Mouse (Mus musculus): ENCODE data around the gene Celsr1. TPM values are rescaled to one million over a fixed set of nuclear protein-coding genes. Genes with fewer than 3 reads are reported as not detected.

Gene Celsr1
- polyA plus RNA-seq (2014; fragmentation: Nextera tagmentation; extraction: Ambion mirVana): 2.1 and 2.2 TPM in 2 replicates

GRCm38 (mm10) chr15:86033191-86033841 is at the start of gene Celsr1:
Gene Celsr1 (minus strand): TSS chr15:86033777.
- Histone ChIP-seq H3K27ac (ENCODE audit: low read depth, low read length) (0 out of 2 replicates have a peak within 1 kb of the TSS, but pooled peaks have one; percentile 46), H3K4me1 (ENCODE audit: control insufficient read depth, insufficient read depth, low read length) (peaks cover 4% of the 10 kb centered on the region)
- ATAC-seq (replicated peaks; ENCODE audit: insufficient number of reproducible peaks, low FRiP score, low TSS enrichment): peak; percentile 13; the same call in 1 of the 2 replicates

GRCm38 (mm10) chr15:86083261-86083741 is 49.7 kb upstream of the Celsr1 start:
- Histone ChIP-seq H3K9ac (ENCODE audit: low read depth, low read length) (no peak overlapping the region), H3K27me3 (ENCODE audit: control insufficient read depth, insufficient read depth, low read length) (no peaks in the 10 kb centered on the region), H3K9me3 (replicated peaks; ENCODE audit: control insufficient read depth, low read length) (no peaks in the 10 kb centered on the region), H3K4me2 (peak overlapping the region; percentile 43), H3K4me1 (ENCODE audit: control insufficient read depth, insufficient read depth, low read length) (peaks cover 82% of the 10 kb centered on the region), H3K27ac (ENCODE audit: low read depth, low read length) (peak overlapping the region; percentile 82), H3K36me3 (ENCODE audit: control insufficient read depth, insufficient read depth, low read length) (no peaks in the 10 kb centered on the region), H3K4me3 (ENCODE audit: low read depth, low read length) (no peak overlapping the region)
- no peak for ATAC-seq (replicated peaks; ENCODE audit: insufficient number of reproducible peaks, low FRiP score, low TSS enrichment)
- 10% methylated on average over 6 of the region's 6 CpGs for WGBS (ENCODE audit: insufficient replicate concordance)

More at GRCm38 (mm10) chr15:86033191-86033841, at the start of gene Celsr1:
- H3K9me3 ChIP-seq (replicated peaks; ENCODE audit: control insufficient read depth, low read length): no peaks in the 10 kb centered on the region
- peaks cover 27% of the 10 kb centered on the region for H3K27me3 ChIP-seq (ENCODE audit: control insufficient read depth, insufficient read depth, low read length)
- peak within 1 kb of the TSS; percentile 62 for H3K4me3 ChIP-seq (ENCODE audit: low read depth, low read length)
- peak within 1 kb of the TSS; percentile 90 for H3K4me2 ChIP-seq
- H3K9ac ChIP-seq (ENCODE audit: low read depth, low read length): peak within 1 kb of the TSS; percentile 67
- WGBS (ENCODE audit: insufficient replicate concordance): under 1% methylated on average over 80 of the region's 80 CpGs
- no peaks in the 10 kb centered on the region; the same call in 1 of the 2 replicates for H3K36me3 ChIP-seq (ENCODE audit: control insufficient read depth, insufficient read depth, low read length)

GRCm38 (mm10) chr15:86082551-86082961 is 49.0 kb upstream of the Celsr1 start:
- no peak overlapping the region for H3K4me2 ChIP-seq
- peak overlapping the region; percentile 82 for H3K27ac ChIP-seq (ENCODE audit: low read depth, low read length)
- 80% methylated on average over 11 of the region's 11 CpGs for WGBS (ENCODE audit: insufficient replicate concordance)
- H3K4me3 ChIP-seq (ENCODE audit: low read depth, low read length): no peak overlapping the region
- peaks cover 83% of the 10 kb centered on the region for H3K4me1 ChIP-seq (ENCODE audit: control insufficient read depth, insufficient read depth, low read length)
- H3K9ac ChIP-seq (ENCODE audit: low read depth, low read length): no peak overlapping the region
- no peaks in the 10 kb centered on the region for H3K36me3 ChIP-seq (ENCODE audit: control insufficient read depth, insufficient read depth, low read length)
- no peak for ATAC-seq (replicated peaks; ENCODE audit: insufficient number of reproducible peaks, low FRiP score, low TSS enrichment)
- H3K9me3 ChIP-seq (replicated peaks; ENCODE audit: control insufficient read depth, low read length): no peaks in the 10 kb centered on the region
- H3K27me3 ChIP-seq (ENCODE audit: control insufficient read depth, insufficient read depth, low read length): no peaks in the 10 kb centered on the region

GRCm38 (mm10) chr15:86081654-86082053 is 48.1 kb upstream of the Celsr1 start:
- ATAC-seq (replicated peaks; ENCODE audit: insufficient number of reproducible peaks, low FRiP score, low TSS enrichment): no peak
- Histone ChIP-seq H3K4me3 (ENCODE audit: low read depth, low read length) (no peak overlapping the region), H3K9ac (ENCODE audit: low read depth, low read length) (no peak overlapping the region), H3K36me3 (ENCODE audit: control insufficient read depth, insufficient read depth, low read length) (no peaks in the 10 kb centered on the region), H3K4me2 (no peak overlapping the region), H3K27ac (ENCODE audit: low read depth, low read length) (no peak overlapping the region), H3K9me3 (replicated peaks; ENCODE audit: control insufficient read depth, low read length) (no peaks in the 10 kb centered on the region), H3K4me1 (ENCODE audit: control insufficient read depth, insufficient read depth, low read length) (peaks cover 83% of the 10 kb centered on the region), H3K27me3 (ENCODE audit: control insufficient read depth, insufficient read depth, low read length) (no peaks in the 10 kb centered on the region)
- WGBS (ENCODE audit: insufficient replicate concordance): 61% methylated on average over 12 of the region's 12 CpGs

GRCm38 (mm10) chr15:86080408-86080807 is 46.8 kb upstream of the Celsr1 start:
- H3K27me3 ChIP-seq (ENCODE audit: control insufficient read depth, insufficient read depth, low read length): no peaks in the 10 kb centered on the region
- H3K4me1 ChIP-seq (ENCODE audit: control insufficient read depth, insufficient read depth, low read length): peaks cover 80% of the 10 kb centered on the region
- H3K9ac ChIP-seq (ENCODE audit: low read depth, low read length): no peak overlapping the region
- no peaks in the 10 kb centered on the region for H3K36me3 ChIP-seq (ENCODE audit: control insufficient read depth, insufficient read depth, low read length)
- no peak overlapping the region for H3K27ac ChIP-seq (ENCODE audit: low read depth, low read length)
- H3K4me2 ChIP-seq: no peak overlapping the region
- no peak for ATAC-seq (replicated peaks; ENCODE audit: insufficient number of reproducible peaks, low FRiP score, low TSS enrichment)
- no peak overlapping the region for H3K4me3 ChIP-seq (ENCODE audit: low read depth, low read length)
- no peaks in the 10 kb centered on the region for H3K9me3 ChIP-seq (replicated peaks; ENCODE audit: control insufficient read depth, low read length)
- 96% methylated on average over 1 of the region's 1 CpGs for WGBS (ENCODE audit: insufficient replicate concordance)

- no peak overlapping the region for H3K4me3 ChIP-seq (ENCODE audit: low read depth, low read length)
- no peak overlapping the region for H3K9ac ChIP-seq (ENCODE audit: low read depth, low read length)
- ATAC-seq (replicated peaks; ENCODE audit: insufficient number of reproducible peaks, low FRiP score, low TSS enrichment): no peak
- no peaks in the 10 kb centered on the region for H3K27me3 ChIP-seq (ENCODE audit: control insufficient read depth, insufficient read depth, low read length)
- H3K4me2 ChIP-seq: no peak overlapping the region
- no peaks in the 10 kb centered on the region for H3K36me3 ChIP-seq (ENCODE audit: control insufficient read depth, insufficient read depth, low read length)
- WGBS (ENCODE audit: insufficient replicate concordance): 52% methylated on average over 4 of the region's 4 CpGs
- H3K4me1 ChIP-seq (ENCODE audit: control insufficient read depth, insufficient read depth, low read length): peaks cover 75% of the 10 kb centered on the region
- H3K27ac ChIP-seq (ENCODE audit: low read depth, low read length): peak overlapping the region; percentile 18; the same call in 1 of the 2 replicates
- H3K9me3 ChIP-seq (replicated peaks; ENCODE audit: control insufficient read depth, low read length): no peaks in the 10 kb centered on the region
Measured at GRCm38 (mm10) chr15:86079876-86080275, 46.3 kb upstream of the Celsr1 start.

- H3K27me3 ChIP-seq (ENCODE audit: control insufficient read depth, insufficient read depth, low read length): no peaks in the 10 kb centered on the region
- peak overlapping the region; percentile 18 for H3K27ac ChIP-seq (ENCODE audit: low read depth, low read length)
- H3K9ac ChIP-seq (ENCODE audit: low read depth, low read length): peak overlapping the region; percentile 24; the same call in 1 of the 2 replicates
- no peak overlapping the region for H3K4me3 ChIP-seq (ENCODE audit: low read depth, low read length)
- H3K9me3 ChIP-seq (replicated peaks; ENCODE audit: control insufficient read depth, low read length): no peaks in the 10 kb centered on the region
- WGBS (ENCODE audit: insufficient replicate concordance): 60% methylated on average over 5 of the region's 5 CpGs
- H3K4me1 ChIP-seq (ENCODE audit: control insufficient read depth, insufficient read depth, low read length): peaks cover 72% of the 10 kb centered on the region
- H3K4me2 ChIP-seq: no peak overlapping the region
- no peaks in the 10 kb centered on the region for H3K36me3 ChIP-seq (ENCODE audit: control insufficient read depth, insufficient read depth, low read length)
- no peak for ATAC-seq (replicated peaks; ENCODE audit: insufficient number of reproducible peaks, low FRiP score, low TSS enrichment)
Measured at GRCm38 (mm10) chr15:86079467-86079866, 45.9 kb upstream of the Celsr1 start.

- no peaks in the 10 kb centered on the region for H3K36me3 ChIP-seq (ENCODE audit: control insufficient read depth, insufficient read depth, low read length)
- H3K4me2 ChIP-seq: no peak overlapping the region
- no peaks in the 10 kb centered on the region for H3K9me3 ChIP-seq (replicated peaks; ENCODE audit: control insufficient read depth, low read length)
- ATAC-seq (replicated peaks; ENCODE audit: insufficient number of reproducible peaks, low FRiP score, low TSS enrichment): no peak
- H3K27me3 ChIP-seq (ENCODE audit: control insufficient read depth, insufficient read depth, low read length): no peaks in the 10 kb centered on the region
- no peak overlapping the region for H3K9ac ChIP-seq (ENCODE audit: low read depth, low read length)
- H3K4me3 ChIP-seq (ENCODE audit: low read depth, low read length): no peak overlapping the region
- H3K4me1 ChIP-seq (ENCODE audit: control insufficient read depth, insufficient read depth, low read length): peaks cover 66% of the 10 kb centered on the region
- no peak overlapping the region for H3K27ac ChIP-seq (ENCODE audit: low read depth, low read length)
- WGBS (ENCODE audit: insufficient replicate concordance): 53% methylated on average over 18 of the region's 18 CpGs
Measured at GRCm38 (mm10) chr15:86078481-86079216, 45.1 kb upstream of the Celsr1 start.

All from heart, embryonic 11.5 days (tissue).